Mouse (Mus musculus) cerebellum, adult 2 months (tissue): Measurements from ENCODE around the gene Ddx25.

Source experiments
- CTCF ChIP-seq: fragments of 200-500 bp; IDR thresholded peaks from 2 replicates; pipeline ENCODE4 v1.5.1; 2011; ENCODE audit warnings: low read depth, mild to moderate bottlenecking, control low read depth, low read length, moderate library complexity, borderline replicate concordance; ENCODE audit not compliant: insufficient read depth
- POLR2A ChIP-seq: fragments of 200-500 bp; IDR thresholded peaks from 2 replicates; pipeline ENCODE4 v1.6.1; 2011; ENCODE audit warnings: low read length, control low read depth, borderline replicate concordance; ENCODE audit not compliant: insufficient read depth

- peak; percentile 89 for TF ChIP-seq CTCF
- no peak for TF ChIP-seq POLR2A
Observed at GRCm38 (mm10) chr9:35523941-35524411, 34.4 kb downstream of the Ddx25 start.
